Mouse (Mus musculus) MEL (cell line): ENCODE data around the gene Asf1b. TPM values are rescaled to one million over a fixed set of nuclear protein-coding genes. Genes with fewer than 3 reads are reported as not detected.

ENCODE experiments used
- DNase-seq: peaks from one replicate; pipeline ENCODE4 v3.0.0; 2011; ENCODE audit warnings: low read depth, low spot score
- H3K27ac ChIP-seq: 2 replicates; pipeline ENCODE4 v1.5.1; 2012; ENCODE audit warnings: low read depth, mild to moderate bottlenecking, control low read depth, low read length, moderate library complexity; ENCODE audit not compliant: control insufficient read depth
- H3K27me3 ChIP-seq, 2 experiments: fragments of 150-350 bp in 1 of 2; sonication (generic) in 1 of 2; 2 replicates each; pipeline ENCODE4 v1.6.1; 2012; ENCODE audit warnings: low read length in 2 of 2, mild to moderate bottlenecking in 2 of 2, improper control_type of control experiment in 1 of 2, moderate library complexity in 1 of 2; ENCODE audit not compliant: insufficient read depth in 2 of 2, control insufficient read depth in 1 of 2
- H3K36me3 ChIP-seq, 2 experiments: 2 replicates each; pipeline ENCODE4 v1.6.1; 2012 to 2014; ENCODE audit warnings: low read length in 2 of 2, improper control_type of control experiment in 1 of 2, inconsistent platforms in 1 of 2, mild to moderate bottlenecking in 1 of 2; ENCODE audit not compliant: insufficient read depth in 2 of 2, control insufficient read depth in 1 of 2
- H3K4me1 ChIP-seq, 2 experiments: fragments of 150-350 bp in 1 of 2; sonication (generic) in 1 of 2; 2 replicates each; pipeline ENCODE4 v1.6.1; 2012; ENCODE audit warnings: low read length in 2 of 2, improper control_type of control experiment in 1 of 2, mild to moderate bottlenecking in 1 of 2; ENCODE audit not compliant: insufficient read depth in 2 of 2, control insufficient read depth in 1 of 2
- H3K4me3 ChIP-seq, 2 experiments: fragments of 150-350 bp in 1 of 2; sonication (generic) in 1 of 2; 2 replicates each; pipeline ENCODE4 v1.5.1; 2012; ENCODE audit warnings: low read depth in 2 of 2, low read length in 2 of 2, mild to moderate bottlenecking in 2 of 2, moderate library complexity in 2 of 2, control low read depth in 1 of 2, improper control_type of control experiment in 1 of 2; ENCODE audit not compliant: control insufficient read depth in 1 of 2, insufficient read depth in 1 of 2
- H3K79me2 ChIP-seq: 2 replicates; pipeline ENCODE4 v1.6.1; 2012; ENCODE audit warnings: mild to moderate bottlenecking, low read length, moderate library complexity; ENCODE audit not compliant: control insufficient read depth, poor library complexity, insufficient read depth
- H3K9ac ChIP-seq: 2 replicates; pipeline ENCODE4 v1.6.1; 2012; ENCODE audit warnings: low read depth, mild to moderate bottlenecking, control low read depth, low read length, moderate library complexity; ENCODE audit not compliant: control insufficient read depth, poor library complexity, severe bottlenecking
- H3K9me3 ChIP-seq: fragments of 150-350 bp; sonication (generic); replicated peaks from 2 replicates; pipeline ENCODE4 v1.6.1; 2012; ENCODE audit warnings: mild to moderate bottlenecking, low read length, improper control_type of control experiment, moderate library complexity; ENCODE audit not compliant: insufficient read depth
- CHD2 ChIP-seq: IDR thresholded peaks from 2 replicates; pipeline ENCODE4 v1.6.1; 2011; ENCODE audit warnings: low read length, improper control_type of control experiment
- CTCF ChIP-seq, 3 experiments: IDR thresholded peaks in 2 of 3; conservative IDR thresholded peaks in 1 of 3; 2 replicates each; pipeline ENCODE4 v1.5.1; 2011 to 2012; ENCODE audit warnings: low read length in 3 of 3, low read depth in 2 of 3, mild to moderate bottlenecking in 2 of 3, improper control_type of control experiment in 1 of 3, inconsistent platforms in 1 of 3, mixed read lengths in 1 of 3, moderate library complexity in 1 of 3; ENCODE audit not compliant: control insufficient read depth in 1 of 3, insufficient read depth in 1 of 3, poor library complexity in 1 of 3, severe bottlenecking in 1 of 3
- ELF1 ChIP-seq: IDR thresholded peaks from 2 replicates; pipeline ENCODE4 v1.6.1; 2014; ENCODE audit warnings: low read depth, mild to moderate bottlenecking, inconsistent platforms, low read length, improper control_type of control experiment, moderate library complexity
- ETS1 ChIP-seq: IDR thresholded peaks from 2 replicates; pipeline ENCODE4 v1.6.1; 2012; ENCODE audit warnings: low read depth, mild to moderate bottlenecking, inconsistent platforms, low read length, improper control_type of control experiment, moderate library complexity
- JUND ChIP-seq: IDR thresholded peaks from 2 replicates; pipeline ENCODE4 v1.6.1; 2011; ENCODE audit warnings: low read depth, mild to moderate bottlenecking, improper control_type of control experiment, low read length
- MAX ChIP-seq: IDR thresholded peaks from 2 replicates; pipeline ENCODE4 v1.6.1; 2011; ENCODE audit warnings: low read length, improper control_type of control experiment
- MAZ ChIP-seq: IDR thresholded peaks from 2 replicates; pipeline ENCODE4 v1.6.1; 2012; ENCODE audit warnings: low read depth, mild to moderate bottlenecking, inconsistent platforms, low read length, improper control_type of control experiment
- MEF2A ChIP-seq: IDR thresholded peaks from 2 replicates; pipeline ENCODE4 v1.6.1; 2014; ENCODE audit warnings: low read depth, mild to moderate bottlenecking, inconsistent platforms, low read length, improper control_type of control experiment; ENCODE audit not compliant: poor library complexity, insufficient replicate concordance, severe bottlenecking; ENCODE audit errors: extremely low read depth
- MXI1 ChIP-seq: IDR thresholded peaks from 2 replicates; pipeline ENCODE4 v1.6.1; 2011; ENCODE audit warnings: mild to moderate bottlenecking, low read depth, low read length, improper control_type of control experiment
- MYB ChIP-seq: IDR thresholded peaks from 2 replicates; pipeline ENCODE4 v1.6.1; 2011; ENCODE audit warnings: mild to moderate bottlenecking, low read depth, low read length, improper control_type of control experiment
- NELFE ChIP-seq: IDR thresholded peaks from 2 replicates; pipeline ENCODE4 v1.6.1; 2011; ENCODE audit warnings: low read depth, low read length, improper control_type of control experiment
- POLR2AphosphoS5 ChIP-seq: IDR thresholded peaks from 2 replicates; pipeline ENCODE4 v1.6.1; 2012; ENCODE audit warnings: low read depth, borderline replicate concordance, mild to moderate bottlenecking, inconsistent platforms, low read length, moderate library complexity, mixed read lengths
- RAD21 ChIP-seq: IDR thresholded peaks from 2 replicates; pipeline ENCODE4 v1.6.1; 2011; ENCODE audit warnings: mild to moderate bottlenecking, low read depth, low read length, improper control_type of control experiment
- RCOR1 ChIP-seq: IDR thresholded peaks from 2 replicates; pipeline ENCODE4 v1.6.1; 2012; ENCODE audit warnings: low read depth, mild to moderate bottlenecking, inconsistent platforms, low read length, improper control_type of control experiment
- SIN3A ChIP-seq: IDR thresholded peaks from 2 replicates; pipeline ENCODE4 v1.6.1; 2012; ENCODE audit warnings: low read length, improper control_type of control experiment, inconsistent platforms
- SMC3 ChIP-seq: IDR thresholded peaks from 2 replicates; pipeline ENCODE4 v1.6.1; 2011; ENCODE audit warnings: low read depth, low read length, improper control_type of control experiment
- TAL1 ChIP-seq: IDR thresholded peaks from 2 replicates; pipeline ENCODE4 v1.6.1; 2012; ENCODE audit warnings: mild to moderate bottlenecking, inconsistent platforms, low read length, moderate library complexity, mixed read lengths
- USF1 ChIP-seq: IDR thresholded peaks from 2 replicates; pipeline ENCODE4 v1.6.1; 2014; ENCODE audit warnings: low read depth, mild to moderate bottlenecking, inconsistent platforms, low read length, improper control_type of control experiment, moderate library complexity
- ZNF384 ChIP-seq: IDR thresholded peaks from 2 replicates; pipeline ENCODE4 v1.6.1; 2012; ENCODE audit warnings: low read depth, mild to moderate bottlenecking, inconsistent platforms, low read length, improper control_type of control experiment
- polyA plus RNA-seq, 2 experiments: library from polyadenylated mRNA; stranded (reverse) in 1 of 2; unstranded in 1 of 2; fragments of >175 nt in 1 of 2; fragments of >200 nt in 1 of 2; gene quantifications; 2 replicates each; pipeline versions ENCODE4 v1.2.1 to v1.2.4; 2012; ENCODE audit warnings: low replicate concordance in 2 of 2, low read depth in 1 of 2; ENCODE audit not compliant: insufficient read length in 2 of 2, insufficient read depth in 1 of 2, missing spikeins in 1 of 2
- total RNA-seq: library from RNA; depleted of rRNA; stranded (reverse); fragments of 300-350 nt; gene quantifications from 2 replicates; pipeline ENCODE4 v1.2.3, GENCODE M21; 2012; rRNA removed

Gene Asf1b
- total and polyA plus RNA-seq, 3 experiments, result 84.3 to 137 (median 113) TPM

- no peaks in the 10 kb centered on the region for H3K79me2 ChIP-seq
- H3K4me1 ChIP-seq, result peaks cover 2 to 8% of the 10 kb centered on the region in 2 experiments; a peak in 1 of 4 replicates
- H3K27ac ChIP-seq, result no peak overlapping the region
- H3K4me3 ChIP-seq, result no peak overlapping the region
- no peaks in the 10 kb centered on the region for H3K27me3 ChIP-seq
- no peak overlapping the region for H3K9ac ChIP-seq
- DNase-seq, result no peak
- no peaks in the 10 kb centered on the region for H3K36me3 ChIP-seq
- no peaks in the 10 kb centered on the region for H3K9me3 ChIP-seq
- peak; percentile 26 for TF ChIP-seq RAD21
- TF ChIP-seq POLR2AphosphoS5, result no peak
- peak; percentile 27 for TF ChIP-seq SMC3
- TF ChIP-seq CTCF (IDR thresholded peaks at IDR 0.05 in 2 of 3, conservative IDR thresholded peaks at IDR 0.05 in 1 of 3; ENCODE audit: control insufficient read depth in 1 of 3, insufficient read depth in 1 of 3, low read depth in 2 of 3, low read length in 3 of 3, poor library complexity in 1 of 3, severe bottlenecking in 1 of 3), result peak in 2 of 3 experiments; percentile 31 to 37; a peak in 3 of 6 replicates
Observed at GRCm38 (mm10) chr8:84015833-84016232, 60.5 kb downstream of the Asf1b start.

- Histone ChIP-seq H3K27me3 (no peaks in the 10 kb centered on the region), H3K9ac (peak overlapping the region; percentile 32), H3K36me3 (no peaks in the 10 kb centered on the region; a peak in 1 of 4 replicates), H3K27ac (no peak overlapping the region), H3K9me3 (no peaks in the 10 kb centered on the region), H3K4me3 (peak overlapping the region in 1 of 2 experiments; percentile 20; a peak in 1 of 4 replicates), H3K4me1 (peaks cover 2 to 15% of the 10 kb centered on the region in 2 experiments; a peak in 1 of 4 replicates), H3K79me2 (no peaks in the 10 kb centered on the region)
- DNase-seq, result peak; percentile 47
- TF ChIP-seq MAZ (no peak), POLR2AphosphoS5 (no peak), RCOR1 (no peak), MEF2A (no peak), MYB (no peak), JUND (no peak), NELFE (no peak), USF1 (peak; percentile 57; the same call in 1 of the 2 replicates), ELF1 (no peak), ZNF384 (no peak), SIN3A (peak; percentile 24; the same call in 1 of the 2 replicates), TAL1 (no peak), ETS1 (no peak), CHD2 (no peak), CTCF (IDR thresholded peaks at IDR 0.05 in 2 of 3, conservative IDR thresholded peaks at IDR 0.05 in 1 of 3; ENCODE audit: control insufficient read depth in 1 of 3, insufficient read depth in 1 of 3, low read depth in 2 of 3, low read length in 3 of 3, poor library complexity in 1 of 3, severe bottlenecking in 1 of 3) (no peak), MXI1 (peak; percentile 78), MAX (peak; percentile 27; the same call in 1 of the 2 replicates)
- TF ChIP-seq, all 39 proteins: peak for 4
Observed at GRCm38 (mm10) chr8:84019738-84020137, 64.4 kb downstream of the Asf1b start.

Other genes with a start within 250 kb of the Asf1b start
- 279 and 361 TPM in 2 replicates for gene Ddx39, start 240.3 kb upstream of the Asf1b start, total RNA-seq
- 100 to 1,000 TPM; 272 to 304 TPM for gene Ddx39, start 240.3 kb upstream of the Asf1b start, polyA plus RNA-seq
- gene Adgre5, start 214.2 kb upstream of the Asf1b start, total RNA-seq, result 16.1 and 18.5 TPM in 2 replicates
- gene Adgre5, start 214.2 kb upstream of the Asf1b start, polyA plus RNA-seq, result 10 to 100 TPM in 1 of 2 experiments, not detected in 1; 21.4 TPM
- gene Adgrl1, start 55.4 kb upstream of the Asf1b start, total RNA-seq, result 17.7 and 21.7 TPM in 2 replicates
- gene Adgrl1, start 55.4 kb upstream of the Asf1b start, polyA plus RNA-seq, result 10 to 100 TPM in 1 of 2 experiments, not detected in 1; 35.3 TPM
- 0.29 and 0.35 TPM in 2 replicates for gene Gm10644, start 302 bp upstream of the Asf1b start, total RNA-seq
- under 1 TPM in 1 of 2 experiments, not detected in 1; 0.49 TPM for gene Gm10644, start 302 bp upstream of the Asf1b start, polyA plus RNA-seq
- gene Prkaca, start 17.5 kb downstream of the Asf1b start, total RNA-seq, result 23.8 and 24.7 TPM in 2 replicates
- 10 to 100 TPM in 1 of 2 experiments, not detected in 1; 74.9 TPM for gene Prkaca, start 17.5 kb downstream of the Asf1b start, polyA plus RNA-seq
- 96.7 and 111 TPM in 2 replicates for gene Samd1, start 42.2 kb downstream of the Asf1b start, total RNA-seq
- gene Samd1, start 42.2 kb downstream of the Asf1b start, polyA plus RNA-seq, result 100 to 1,000 TPM in 1 of 2 experiments, not detected in 1; 121 TPM
- gene 1700067K01Rik, start 46.0 kb downstream of the Asf1b start, total RNA-seq, result 0.39 and 0.69 TPM in 2 replicates
- gene 1700067K01Rik, start 46.0 kb downstream of the Asf1b start, polyA plus RNA-seq, result under 1 TPM in 1 of 2 experiments, not detected in 1; 0.53 TPM
- gene 2210011C24Rik, start 56.7 kb downstream of the Asf1b start, total RNA-seq, result not detected in 2 replicates
- not detected for gene 2210011C24Rik, start 56.7 kb downstream of the Asf1b start, polyA plus RNA-seq
- gene Palm3, start 66.0 kb downstream of the Asf1b start, total RNA-seq, result 0.65 and 0.92 TPM in 2 replicates
- gene Palm3, start 66.0 kb downstream of the Asf1b start, polyA plus RNA-seq, result 1 to 10 TPM in 1 of 2 experiments, not detected in 1; 3.6 TPM
- gene Il27ra, start 87.1 kb downstream of the Asf1b start, total RNA-seq, result 32.4 and 38.5 TPM in 2 replicates
- 10 to 100 TPM in 1 of 2 experiments, not detected in 1; 31.8 TPM for gene Il27ra, start 87.1 kb downstream of the Asf1b start, polyA plus RNA-seq
- gene Rln3, start 89.5 kb downstream of the Asf1b start, total RNA-seq, result not detected in 2 replicates
- gene Rln3, start 89.5 kb downstream of the Asf1b start, polyA plus RNA-seq, result not detected
- 0.23 and 0.26 TPM in 2 replicates for gene Gm10643, start 109.6 kb downstream of the Asf1b start, total RNA-seq
- gene Gm10643, start 109.6 kb downstream of the Asf1b start, polyA plus RNA-seq, result under 1 TPM in 1 of 2 experiments, not detected in 1; 0.28 TPM
- 3.9 and 4.7 TPM in 2 replicates for gene Rfx1, start 111.3 kb downstream of the Asf1b start, total RNA-seq
- gene Rfx1, start 111.3 kb downstream of the Asf1b start, polyA plus RNA-seq, result 10 to 100 TPM in 1 of 2 experiments, not detected in 1; 10.4 TPM
- gene Dcaf15, start 149.3 kb downstream of the Asf1b start, total RNA-seq, result 34.4 and 37.0 TPM in 2 replicates
- gene Dcaf15, start 149.3 kb downstream of the Asf1b start, polyA plus RNA-seq, result 10 to 100 TPM in 1 of 2 experiments, not detected in 1; 56.1 TPM
- 0.04 and 0.07 TPM in 2 replicates for gene Podnl1, start 170.5 kb downstream of the Asf1b start, total RNA-seq
- gene Podnl1, start 170.5 kb downstream of the Asf1b start, polyA plus RNA-seq, result under 1 TPM in 1 of 2 experiments, not detected in 1; 0.08 TPM
- gene Cc2d1a, start 192.4 kb downstream of the Asf1b start, total RNA-seq, result 7.3 and 9.1 TPM in 2 replicates
- gene Cc2d1a, start 192.4 kb downstream of the Asf1b start, polyA plus RNA-seq, result 10 to 100 TPM in 1 of 2 experiments, not detected in 1; 18.7 TPM
- 1.3 and 2.2 TPM in 2 replicates for gene 4930432K21Rik, start 192.5 kb downstream of the Asf1b start, total RNA-seq
- 1 to 10 TPM in 1 of 2 experiments, not detected in 1; 3.0 TPM for gene 4930432K21Rik, start 192.5 kb downstream of the Asf1b start, polyA plus RNA-seq
- gene Nanos3, start 229.7 kb downstream of the Asf1b start, total RNA-seq, result 0.56 and 2.0 TPM in 2 replicates
- gene Nanos3, start 229.7 kb downstream of the Asf1b start, polyA plus RNA-seq, result 1 to 10 TPM in 1 of 2 experiments, not detected in 1; 1.7 TPM